Mouse (Mus musculus) heart, embryonic 10.5 days (tissue): ENCODE data around the gene Cdc42ep1. TPM values are rescaled to one million over a fixed set of nuclear protein-coding genes. Genes with fewer than 3 reads are reported as not detected.

Experiments used
- DNase-seq: peaks from one replicate; pipeline ENCODE4 v3.0.0-alpha.2; 2017; ENCODE audit warnings: low spot score
- H3K27ac ChIP-seq: fragments of 300-500 bp; sonication (generic); 2 replicates; pipeline ENCODE4 v1.5.1; 2016; ENCODE audit warnings: mild to moderate bottlenecking
- H3K27me3 ChIP-seq: fragments of 300-500 bp; sonication (generic); 2 replicates; pipeline ENCODE4 v1.6.1; 2016; ENCODE audit warnings: mild to moderate bottlenecking; ENCODE audit not compliant: poor library complexity, insufficient read depth, severe bottlenecking
- H3K36me3 ChIP-seq: fragments of 300-500 bp; sonication (generic); 2 replicates; pipeline ENCODE4 v1.6.1; 2016; ENCODE audit warnings: mild to moderate bottlenecking, moderate library complexity
- H3K4me1 ChIP-seq: fragments of 300-500 bp; sonication (generic); 2 replicates; pipeline ENCODE4 v1.6.1; 2016; ENCODE audit warnings: mild to moderate bottlenecking
- H3K4me3 ChIP-seq: fragments of 300-500 bp; sonication (generic); 2 replicates; pipeline ENCODE4 v1.5.1; 2016; ENCODE audit warnings: mild to moderate bottlenecking, moderate library complexity
- H3K9me3 ChIP-seq: fragments of 300-500 bp; sonication (generic); 2 replicates; pipeline ENCODE4 v1.6.1; 2016; ENCODE audit warnings: mild to moderate bottlenecking, moderate library complexity
- WGBS: fragments of 180-500 bp; shearing (Covaris S2); methylation state at CpG from one replicate; pipeline ENCODE4 v1.1.7; 2016; 5-methylcytosine and 5-hydroxymethylcytosine counted together
- polyA plus RNA-seq: library from polyadenylated mRNA; unstranded; fragments of >200 nt; fragmentation: Nextera tagmentation; extraction: Ambion mirVana; gene quantifications from 2 replicates; pipeline ENCODE4 v1.2.1, GENCODE M21; 2016

The Cdc42ep1 gene
- polyA plus RNA-seq, 1 experiment from 2014 or later: 37.3 TPM

DNA sequence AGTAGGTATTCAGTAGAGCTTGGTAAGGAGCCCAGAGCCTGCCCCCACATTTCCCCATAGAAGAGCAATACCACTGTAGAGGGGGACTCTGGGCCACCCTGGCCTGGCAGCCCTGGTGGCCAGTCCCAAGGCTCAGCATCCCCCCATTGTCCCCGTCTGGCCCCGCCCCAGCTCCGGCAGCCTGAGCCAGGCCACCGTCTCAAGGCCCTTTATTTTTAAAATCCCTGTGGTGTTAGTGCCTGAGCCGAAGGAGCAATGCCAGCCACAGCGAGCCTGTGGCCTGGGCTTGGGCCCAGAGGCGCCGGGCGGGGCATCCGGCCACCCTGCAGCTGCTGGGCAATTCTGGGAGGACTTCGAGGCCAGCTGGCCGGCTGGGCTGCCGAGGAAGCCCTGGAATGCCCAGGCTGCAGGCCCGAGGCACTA, 9.7 kb upstream of the Cdc42ep1 start:
- H3K4me1 ChIP-seq: peaks cover 71% of the 10 kb centered on the region
- DNase-seq: no peak
- H3K4me3 ChIP-seq: peak overlapping the region; percentile 36
- H3K9me3 ChIP-seq: no peaks in the 10 kb centered on the region
- H3K27ac ChIP-seq: peak overlapping the region; percentile 94
- 18% methylated on average over 14 of the region's 14 CpGs for WGBS
- peaks cover 11% of the 10 kb centered on the region for H3K27me3 ChIP-seq
- H3K36me3 ChIP-seq: no peaks in the 10 kb centered on the region

DNA sequence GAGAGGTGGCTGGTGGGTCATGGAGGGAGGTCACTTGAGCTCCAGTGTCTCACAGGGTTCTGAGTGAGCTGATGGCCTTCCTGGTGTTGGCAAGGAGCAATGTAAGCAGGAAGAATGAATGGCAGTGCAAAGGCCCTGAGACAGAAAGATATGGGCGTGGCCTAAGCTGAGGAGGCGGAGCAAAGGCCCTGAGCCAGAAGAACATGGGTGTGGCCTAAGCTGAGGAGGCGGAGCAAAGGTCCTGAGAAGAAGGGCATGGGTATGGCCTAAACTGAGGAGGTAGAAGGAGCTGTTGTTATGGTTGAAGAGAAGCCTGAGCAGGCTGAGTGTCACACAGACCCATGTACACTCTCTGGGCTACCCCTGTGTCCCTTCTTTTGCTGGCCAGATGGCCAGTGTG, 8.8 kb upstream of the Cdc42ep1 start:
- no peak for DNase-seq
- Histone ChIP-seq H3K36me3 (no peaks in the 10 kb centered on the region), H3K4me3 (no peak overlapping the region), H3K4me1 (peaks cover 64% of the 10 kb centered on the region), H3K27me3 (peaks cover 3% of the 10 kb centered on the region; the same call in 1 of the 2 replicates), H3K9me3 (no peaks in the 10 kb centered on the region), H3K27ac (peak overlapping the region; percentile 94)
- 82% methylated on average over 3 of the region's 3 CpGs for WGBS

DNA sequence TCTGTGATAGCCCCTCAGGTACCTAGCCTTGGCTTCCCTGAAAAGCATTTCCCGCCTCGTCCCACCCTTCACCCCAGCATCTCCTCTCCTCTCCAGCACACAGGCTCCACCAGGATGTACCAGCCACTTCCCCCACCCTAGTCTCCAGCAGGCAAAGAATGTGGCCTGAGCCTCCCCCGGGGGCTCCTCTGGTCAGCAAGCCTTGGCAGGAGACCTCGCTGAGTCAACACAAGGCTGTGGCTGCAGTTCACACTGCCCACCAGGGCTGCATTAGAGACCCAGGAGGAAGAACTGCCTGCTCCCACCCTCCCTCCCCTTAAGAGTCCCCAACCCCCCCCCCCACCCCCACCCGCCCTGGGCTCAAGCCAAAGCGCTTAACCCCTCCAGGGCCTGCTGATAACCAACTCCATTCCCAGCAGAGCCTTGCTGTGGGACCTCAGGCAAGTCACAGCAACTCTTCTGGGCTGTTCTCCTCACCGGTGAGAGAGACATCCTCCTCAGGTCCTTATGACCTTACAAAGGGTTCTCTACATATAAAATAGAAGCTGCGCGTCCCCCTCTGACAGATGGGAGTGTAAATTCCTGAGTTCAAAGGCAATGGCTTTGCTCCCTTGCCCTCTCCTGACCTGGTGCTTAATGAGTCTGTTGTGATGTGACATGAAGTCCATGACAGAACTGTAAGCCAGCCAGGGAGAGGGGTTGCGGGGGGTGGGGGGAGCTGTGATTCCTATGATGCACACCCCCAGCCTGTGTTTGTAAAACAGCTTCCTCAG, 8.0 kb upstream of the Cdc42ep1 start:
- Histone ChIP-seq H3K27ac (peak overlapping the region; percentile 94), H3K27me3 (no peaks in the 10 kb centered on the region), H3K4me3 (no peak overlapping the region), H3K9me3 (no peaks in the 10 kb centered on the region), H3K36me3 (no peaks in the 10 kb centered on the region), H3K4me1 (peaks cover 66% of the 10 kb centered on the region)
- DNase-seq: no peak
- WGBS: 23% methylated on average over 10 of the region's 10 CpGs

DNA sequence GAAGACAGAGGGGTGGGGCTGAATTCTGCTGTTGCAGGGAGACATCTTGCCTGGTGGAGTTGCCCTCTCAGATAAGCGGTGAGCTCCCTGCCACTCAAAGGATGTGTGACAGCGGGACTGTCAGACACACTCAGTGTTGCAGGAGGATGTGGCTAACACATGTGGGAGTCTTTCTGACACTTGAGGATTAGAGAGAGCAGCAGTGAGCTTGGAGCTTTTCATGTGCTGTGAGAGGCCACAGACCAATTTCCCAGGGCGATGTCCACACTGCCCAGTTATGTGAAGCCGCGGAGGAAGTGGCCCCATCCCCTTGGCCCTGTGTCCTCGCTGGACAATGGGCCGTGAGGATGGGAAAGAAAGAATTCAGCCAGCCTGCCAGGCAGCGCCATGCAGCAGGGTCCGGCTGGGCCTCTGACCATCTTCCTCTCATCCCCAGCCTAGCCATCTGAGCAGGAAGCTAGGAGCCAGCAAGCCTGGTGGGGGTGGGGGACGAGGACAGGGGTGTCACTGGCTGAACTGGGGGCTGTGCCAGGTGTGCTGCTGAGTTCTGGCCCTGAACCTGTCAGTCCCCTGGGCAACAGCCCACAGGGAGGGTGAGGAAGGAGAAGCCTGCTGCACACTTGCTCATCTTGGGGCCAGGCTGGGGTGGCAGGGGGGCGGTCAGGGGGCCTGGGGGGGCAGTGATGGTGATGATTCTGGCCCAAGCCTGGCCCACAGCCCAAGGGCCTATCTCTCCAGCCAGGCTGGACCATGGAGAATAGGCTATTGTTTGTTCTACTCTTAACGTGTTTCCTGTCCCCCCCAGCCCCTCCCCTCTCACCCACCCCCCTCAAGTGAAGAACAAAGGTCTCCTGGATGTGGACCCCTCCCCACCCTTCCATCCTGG, 7.0 kb upstream of the Cdc42ep1 start:
- DNase-seq: no peak
- H3K9me3 ChIP-seq: no peaks in the 10 kb centered on the region
- WGBS: 9% methylated on average over 11 of the region's 12 CpGs
- H3K27me3 ChIP-seq: 0 out of 2 replicates have a peak, but pooled peaks cover 4% of the 10 kb centered on the region
- no peaks in the 10 kb centered on the region for H3K36me3 ChIP-seq
- H3K4me3 ChIP-seq: no peak overlapping the region
- H3K4me1 ChIP-seq: peaks cover 76% of the 10 kb centered on the region
- peak overlapping the region; percentile 94 for H3K27ac ChIP-seq

DNA sequence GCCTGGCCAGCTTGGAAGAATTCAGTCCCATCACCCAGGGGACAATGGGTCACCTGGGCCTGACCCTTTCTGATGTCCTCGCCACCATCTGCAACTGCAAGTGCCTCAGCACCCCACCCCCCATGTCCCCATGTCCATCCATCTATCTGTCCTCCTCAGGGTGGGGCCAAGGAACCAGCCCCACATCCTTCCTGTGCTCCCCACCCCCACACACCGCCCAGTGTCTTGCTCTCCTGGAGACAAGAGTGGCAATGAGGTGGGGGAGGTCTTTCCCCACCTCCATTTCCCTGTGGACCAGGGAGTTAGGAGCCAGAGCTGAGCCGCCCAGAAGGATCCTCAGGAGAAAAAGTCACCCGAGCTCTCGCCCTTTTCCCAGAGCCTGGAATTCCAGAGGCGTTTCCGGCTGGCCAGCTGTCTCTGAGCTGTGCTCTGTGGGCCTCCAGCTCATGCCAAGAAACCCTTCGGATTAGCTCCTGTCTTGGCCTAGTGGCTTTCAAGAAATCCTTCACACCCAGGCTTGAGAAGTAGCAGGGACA, 6.3 kb upstream of the Cdc42ep1 start:
- Histone ChIP-seq H3K36me3 (no peaks in the 10 kb centered on the region), H3K4me3 (peak overlapping the region; percentile 9; the same call in 1 of the 2 replicates)
- no peak for DNase-seq

DNA sequence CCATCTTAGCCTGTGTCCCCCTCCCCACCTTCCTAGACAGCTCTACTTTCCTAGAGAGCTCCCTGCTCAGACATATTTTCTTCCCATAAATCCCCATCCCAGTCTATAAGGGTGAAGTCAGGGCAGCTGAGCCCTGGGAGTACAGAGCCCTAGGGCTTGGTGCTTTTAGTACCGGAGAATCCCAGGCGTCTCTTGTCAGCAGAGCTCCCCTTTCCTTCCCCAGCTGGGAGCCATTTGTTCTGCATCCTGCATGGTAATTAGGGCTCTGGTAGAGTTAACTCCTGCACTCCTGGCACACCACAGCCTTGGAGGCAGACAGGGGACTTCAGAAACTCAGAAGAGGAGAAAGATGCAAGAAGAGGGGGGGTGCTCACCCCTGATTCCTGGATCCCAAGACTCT, 2.7 kb upstream of the Cdc42ep1 start:
- DNase-seq: no peak
- Histone ChIP-seq H3K27me3 (peaks cover 39% of the 10 kb centered on the region), H3K4me1 (peaks cover 77% of the 10 kb centered on the region), H3K36me3 (no peaks in the 10 kb centered on the region), H3K9me3 (no peaks in the 10 kb centered on the region), H3K27ac (peak overlapping the region; percentile 45; the same call in 1 of the 2 replicates), H3K4me3 (no peak overlapping the region)
- WGBS: 5% methylated on average over 2 of the region's 2 CpGs

More for the DNA sequence above, 6.3 kb upstream of the Cdc42ep1 start:
- 30% methylated on average over 8 of the region's 8 CpGs for WGBS
- no peaks in the 10 kb centered on the region for H3K9me3 ChIP-seq
- H3K27ac ChIP-seq: peak overlapping the region; percentile 94
- peaks cover 78% of the 10 kb centered on the region for H3K4me1 ChIP-seq
- peaks cover 8% of the 10 kb centered on the region; the same call in 1 of the 2 replicates for H3K27me3 ChIP-seq

DNA sequence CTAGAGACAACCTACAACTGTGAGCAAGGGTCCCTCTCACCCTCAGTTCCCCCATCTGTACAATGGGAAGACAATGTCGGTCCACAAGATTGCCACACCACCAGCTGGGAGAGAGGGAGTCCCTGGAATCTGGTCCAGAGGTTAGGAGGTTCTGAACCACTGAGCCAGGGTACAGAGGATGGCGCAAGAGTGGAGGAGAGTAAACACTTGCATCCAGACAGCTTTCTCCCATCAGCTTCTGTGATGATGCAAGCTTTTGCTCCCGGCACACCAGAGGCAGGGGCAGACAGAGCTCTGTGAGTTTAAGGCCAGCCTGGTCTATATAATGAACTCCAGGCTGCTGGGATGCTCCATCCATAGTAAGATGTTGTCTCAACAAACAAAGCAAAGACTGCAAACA, 2.2 kb upstream of the Cdc42ep1 start:
- Histone ChIP-seq H3K27me3 (peaks cover 40% of the 10 kb centered on the region), H3K4me1 (peaks cover 77% of the 10 kb centered on the region)
- WGBS: 58% methylated on average over 3 of the region's 3 CpGs

DNA sequence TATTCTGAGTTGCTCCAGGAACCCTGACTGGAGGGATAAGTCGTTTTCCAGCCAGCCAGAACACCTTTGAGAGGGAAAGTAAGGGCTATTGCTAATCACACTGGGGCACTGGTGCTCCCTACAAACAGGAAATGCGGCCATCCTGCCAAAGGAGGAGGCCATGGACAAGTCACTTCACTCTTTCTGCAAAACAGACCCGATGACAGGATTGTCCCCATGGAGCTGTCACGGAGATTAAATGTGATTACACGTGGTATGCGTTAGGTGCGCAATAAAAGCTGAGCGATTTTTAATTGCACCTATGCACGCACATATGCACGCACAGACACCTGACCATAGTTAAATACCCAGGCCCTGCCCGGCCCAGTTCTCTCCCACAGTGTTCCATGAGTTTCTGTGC, 1.7 kb upstream of the Cdc42ep1 start:
- no peak for DNase-seq
- WGBS: 56% methylated on average over 11 of the region's 11 CpGs
- H3K4me3 ChIP-seq: no peak overlapping the region

More for the DNA sequence above, 2.2 kb upstream of the Cdc42ep1 start:
- H3K4me3 ChIP-seq: no peak overlapping the region
- H3K9me3 ChIP-seq: no peaks in the 10 kb centered on the region
- H3K36me3 ChIP-seq: no peaks in the 10 kb centered on the region
- peak overlapping the region; percentile 45; the same call in 1 of the 2 replicates for H3K27ac ChIP-seq
- no peak for DNase-seq

DNA sequence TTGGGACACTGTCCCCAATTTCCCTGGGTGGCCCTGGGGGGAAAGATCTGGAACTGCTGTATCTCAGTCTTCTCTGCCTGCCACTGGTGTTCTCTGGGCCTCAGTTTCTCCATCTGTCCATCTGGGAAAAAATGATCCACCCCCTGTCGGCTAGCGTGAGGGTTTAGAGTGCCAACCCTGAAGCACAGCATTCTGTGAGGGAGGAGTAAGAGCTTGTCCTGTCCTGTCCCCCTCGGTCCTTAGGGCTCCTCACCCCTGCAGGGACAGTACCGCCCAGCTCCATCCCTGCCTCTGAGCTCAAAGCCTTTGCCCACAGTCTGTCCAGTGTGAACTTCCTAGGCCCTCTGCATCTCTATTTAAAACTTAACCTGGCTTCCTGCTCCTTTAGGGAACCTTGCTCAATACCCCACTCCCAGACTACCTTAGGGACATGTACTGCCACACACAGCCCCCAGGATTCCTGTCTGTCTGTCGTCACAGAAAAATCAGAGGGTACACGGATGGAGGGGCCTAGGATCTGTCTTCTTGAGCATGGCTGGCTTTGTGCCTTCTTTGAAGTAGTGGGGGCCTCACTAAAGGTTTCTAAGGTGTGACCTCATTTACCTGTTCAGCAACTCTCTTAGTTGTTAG, 1.1 kb upstream of the Cdc42ep1 start:
- H3K4me3 ChIP-seq: no peak overlapping the region
- peaks cover 76% of the 10 kb centered on the region for H3K4me1 ChIP-seq
- DNase-seq: no peak
- peaks cover 40% of the 10 kb centered on the region for H3K27me3 ChIP-seq
- peaks cover 5% of the 10 kb centered on the region; the same call in 1 of the 2 replicates for H3K36me3 ChIP-seq
- peak overlapping the region; percentile 45 for H3K27ac ChIP-seq
- WGBS: 51% methylated on average over 6 of the region's 6 CpGs
- H3K9me3 ChIP-seq: no peaks in the 10 kb centered on the region

More for the DNA sequence above, 1.7 kb upstream of the Cdc42ep1 start:
- Histone ChIP-seq H3K27ac (0 out of 2 replicates have a peak overlapping the region, but pooled peaks have one; percentile 45), H3K36me3 (no peaks in the 10 kb centered on the region), H3K9me3 (no peaks in the 10 kb centered on the region), H3K27me3 (peaks cover 40% of the 10 kb centered on the region), H3K4me1 (peaks cover 77% of the 10 kb centered on the region)

DNA sequence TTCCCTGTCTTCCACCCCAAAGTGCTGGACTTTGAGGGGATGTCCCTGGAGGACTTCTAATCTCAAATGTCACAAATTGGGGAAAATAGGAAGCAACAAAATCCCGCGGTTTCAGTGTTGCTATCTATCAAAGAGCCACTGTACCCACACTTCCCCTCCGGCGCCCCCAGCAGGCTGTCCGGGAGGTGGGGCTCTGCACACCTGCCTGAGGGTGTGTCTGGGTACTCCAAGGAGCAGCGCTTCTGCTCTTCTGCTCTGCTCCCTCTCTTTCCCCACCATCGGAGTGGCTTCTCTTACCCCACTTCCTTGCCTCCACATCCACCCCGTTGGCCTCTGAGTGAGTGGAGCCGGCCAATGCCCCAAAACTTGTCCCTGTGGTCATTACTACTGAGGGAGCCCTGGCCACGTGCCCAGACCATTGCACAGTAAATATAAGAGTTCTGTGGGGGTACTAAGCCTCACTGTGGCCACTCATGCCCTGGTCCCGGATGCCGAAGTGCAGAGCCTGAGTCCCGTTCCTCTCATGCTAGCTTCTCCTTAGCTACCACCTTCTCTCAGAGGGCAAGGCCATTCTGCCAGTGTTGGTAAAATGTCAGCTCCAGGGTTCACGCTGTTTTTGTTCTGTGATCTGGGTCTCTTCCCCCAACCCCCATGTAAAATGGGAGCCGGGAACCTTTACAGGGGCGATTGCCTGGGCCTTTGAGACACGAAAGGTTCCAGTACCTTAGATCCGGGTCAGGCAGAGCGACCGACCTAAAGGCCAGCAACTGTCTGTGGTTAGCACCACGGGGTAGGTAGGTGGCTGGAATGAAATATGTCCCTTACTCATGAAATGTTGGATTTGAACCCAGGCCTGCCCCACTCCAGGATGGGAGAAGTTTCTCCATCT, 1.4 kb downstream of the Cdc42ep1 start:
- no peak for DNase-seq
- no peaks in the 10 kb centered on the region for H3K9me3 ChIP-seq
- WGBS: 32% methylated on average over 21 of the region's 21 CpGs
- H3K4me1 ChIP-seq: peaks cover 83% of the 10 kb centered on the region
- peak overlapping the region; percentile 96 for H3K27ac ChIP-seq
- H3K27me3 ChIP-seq: peaks cover 40% of the 10 kb centered on the region
- H3K36me3 ChIP-seq: peaks cover 18% of the 10 kb centered on the region
- peak overlapping the region; percentile 76 for H3K4me3 ChIP-seq

DNA sequence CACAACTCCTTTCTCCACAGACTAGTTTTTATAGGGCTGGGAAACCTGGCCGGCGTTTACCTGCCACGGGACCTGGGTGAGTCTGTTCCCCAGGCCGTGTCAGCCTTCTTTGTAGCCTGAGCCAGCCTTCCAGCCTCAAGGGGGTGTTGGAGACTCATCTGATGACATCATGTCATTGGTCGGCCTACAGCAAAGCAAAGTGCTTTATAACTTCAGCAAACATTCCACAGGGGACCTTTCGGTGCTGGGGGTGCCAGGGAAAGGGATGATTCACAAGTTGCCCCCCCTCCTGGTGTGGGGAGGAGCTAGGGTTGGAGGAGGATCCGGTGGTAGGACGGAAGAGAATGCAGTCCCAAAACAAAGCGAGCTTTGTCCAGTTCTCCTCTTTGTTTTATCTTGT, 2.4 kb downstream of the Cdc42ep1 start:
- Histone ChIP-seq H3K4me1 (peaks cover 83% of the 10 kb centered on the region), H3K9me3 (no peaks in the 10 kb centered on the region), H3K27me3 (peaks cover 40% of the 10 kb centered on the region), H3K36me3 (peaks cover 24% of the 10 kb centered on the region), H3K27ac (peak overlapping the region; percentile 96), H3K4me3 (peak overlapping the region; percentile 76)
- DNase-seq: no peak
- 23% methylated on average over 9 of the region's 9 CpGs for WGBS
